8 mouse cellular contexts compared by ENCODE assay signal in genomic region chr8:102785592-102786416, GRCm38 (mm10). TPM values are rescaled to one million over a fixed set of nuclear protein-coding genes. Genes with fewer than 3 reads are reported as not detected.
A peak's percentile ranks its signal among the peaks of the same experiment; 100 is the strongest.
DNase-seq lines count a peak whose midpoint lies in the region; ATAC-seq and TF ChIP-seq lines count a peak whose summit lies in the region.

Cdh11 (minus strand) TSS chr8:102785642.

- peak within 1 kb of the TSS; percentile 95 for H3K4me2 ChIP-seq in forebrain, embryonic 15.5 days (replicated peaks)
- H3K4me2 ChIP-seq in midbrain, embryonic 15.5 days, result peak within 1 kb of the TSS; percentile 87

- DNase-seq in gastrocnemius, adult 2 months, result no peak
- no peak for DNase-seq in gastrocnemius, postnatal 14 days
- DNase-seq in ES-E14 (ENCODE audit: low read depth, low spot score), result no peak
- DNase-seq in layer of hippocampus, postnatal 14 days (ENCODE audit: low spot score in 2 of 2), result no peak
- no peak for DNase-seq in thymus, postnatal 0 days (ENCODE audit: low spot score)
- DNase-seq in cerebellum, adult 9-11 months, result no peak

- no peaks in the 10 kb centered on the region for H3K4me1 ChIP-seq in ES-E14 (ENCODE audit: control insufficient read depth in 2 of 2, insufficient read depth in 2 of 2, low read length in 2 of 2, poor library complexity in 1 of 2)
- peaks cover 18% of the 10 kb centered on the region for H3K4me1 ChIP-seq in forebrain, embryonic 15.5 days
- H3K4me1 ChIP-seq in midbrain, embryonic 15.5 days, result peaks cover 28% of the 10 kb centered on the region

- in situ Hi-C loops in ES-E14 (cut with MboI; ENCODE audit: low sequenced_read_pairs in 2 of 2, unreplicated experiment in 2 of 2), result no loop called here

- ATAC-seq in forebrain, embryonic 15.5 days (replicated peaks), result no peak
- no peak for ATAC-seq in midbrain, embryonic 15.5 days (replicated peaks)

- intact Hi-C loops in gastrocnemius, adult 2 months (cut with DNase I), result no loop called here
- intact Hi-C loops in gastrocnemius, postnatal 14 days (cut with DNase I; ENCODE audit: low total_unique reads), result no loop called here

- H3K4me3 ChIP-seq in gastrocnemius, adult 2 months, result peak within 1 kb of the TSS; percentile 74
- H3K4me3 ChIP-seq in ES-E14 (ENCODE audit: insufficient read depth in 1 of 2, low read depth in 1 of 2, low read length in 2 of 2, poor library complexity in 1 of 2, severe bottlenecking in 1 of 2), result peak within 1 kb of the TSS; percentile 56 to 61
- H3K4me3 ChIP-seq in forebrain, embryonic 15.5 days, result peak within 1 kb of the TSS; percentile 86
- peak within 1 kb of the TSS; percentile 67 for H3K4me3 ChIP-seq in midbrain, embryonic 15.5 days

- no peaks in the 10 kb centered on the region for H3K9me3 ChIP-seq in ES-E14 (ENCODE audit: control insufficient read depth, insufficient read depth, low read depth, low read length)
- no peaks in the 10 kb centered on the region for H3K9me3 ChIP-seq in forebrain, embryonic 15.5 days
- no peaks in the 10 kb centered on the region for H3K9me3 ChIP-seq in midbrain, embryonic 15.5 days

- TF ChIP-seq CTCF in gastrocnemius, adult 2 months (IDR thresholded peaks at IDR 0.05), result no peak

- H3K27me3 ChIP-seq in forebrain, embryonic 15.5 days, result no peaks in the 10 kb centered on the region
- peaks cover 9% of the 10 kb centered on the region for H3K27me3 ChIP-seq in midbrain, embryonic 15.5 days (replicated peaks)

- H3K27ac ChIP-seq in gastrocnemius, adult 2 months, result peak within 1 kb of the TSS; percentile 70
- H3K27ac ChIP-seq in ES-E14 (ENCODE audit: insufficient read depth, low read depth, low read length, poor library complexity, severe bottlenecking), result no peak within 1 kb of the TSS
- peak within 1 kb of the TSS; percentile 81 for H3K27ac ChIP-seq in forebrain, embryonic 15.5 days (replicated peaks)
- H3K27ac ChIP-seq in midbrain, embryonic 15.5 days, result peak within 1 kb of the TSS; percentile 86

- 3% methylated on average over 23 of the region's 23 CpGs for WGBS in forebrain, embryonic 15.5 days
- WGBS in midbrain, embryonic 15.5 days, result 2% methylated on average over 23 of the region's 23 CpGs

- H3K36me3 ChIP-seq in ES-E14 (ENCODE audit: control insufficient read depth, insufficient read depth, low read length, poor library complexity, severe bottlenecking), result no peaks in the 10 kb centered on the region
- no peaks in the 10 kb centered on the region for H3K36me3 ChIP-seq in forebrain, embryonic 15.5 days
- H3K36me3 ChIP-seq in midbrain, embryonic 15.5 days (replicated peaks), result no peaks in the 10 kb centered on the region

- H3K9ac ChIP-seq in ES-E14 (ENCODE audit: insufficient read depth, low read depth, low read length, poor library complexity, severe bottlenecking), result no peak within 1 kb of the TSS; the same call in 1 of the 2 replicates
- H3K9ac ChIP-seq in forebrain, embryonic 15.5 days (replicated peaks), result peak within 1 kb of the TSS; percentile 88
- peak within 1 kb of the TSS; percentile 80 for H3K9ac ChIP-seq in midbrain, embryonic 15.5 days

TF ChIP-seq in ES-E14, 5 proteins besides CTCF, POLR2A, EP300 and RAD21:
- no peak for TF ChIP-seq HCFC1 (IDR thresholded peaks at IDR 0.05; ENCODE audit: borderline replicate concordance, insufficient read depth, low read length)
- TF ChIP-seq MAFK (IDR thresholded peaks at IDR 0.05; ENCODE audit: insufficient read depth, low read depth, low read length), result no peak
- TF ChIP-seq CHD2 (IDR thresholded peaks at IDR 0.05; ENCODE audit: low read depth, low read length), result no peak
- 0 out of 2 replicates have a peak, but pooled peaks have one; percentile 18 for TF ChIP-seq ZNF384 (IDR thresholded peaks at IDR 0.05; ENCODE audit: low read depth, low read length)
- TF ChIP-seq ZC3H11A (IDR thresholded peaks at IDR 0.05; ENCODE audit: borderline replicate concordance, low read depth, low read length), result no peak

RNA-seq across cellular contexts. Expression of gene Cdh11, which starts in this region (rescaled TPM):
- total RNA-seq in gastrocnemius, adult 2 months (2021), result 1 to 10 TPM in 1 of 2 experiments, under 1 TPM in 1; 0.99 to 2.5 TPM
- 10 to 100 TPM in 1 of 2 experiments, 1 to 10 TPM in 1; 7.8 to 11.5 TPM for total RNA-seq in gastrocnemius, postnatal 14 days (2021)
- 0.37 and 2.8 TPM in 2 replicates for total RNA-seq in ES-E14 (2012; rRNA removed)
- polyA plus RNA-seq in forebrain, embryonic 15.5 days (2015; fragmentation: Nextera tagmentation; extraction: Ambion mirVana), result 29.5 and 30.5 TPM in 2 replicates
- total RNA-seq in layer of hippocampus, postnatal 14 days (2021), result 10 to 100 TPM; 99.0 TPM
- 40.7 and 42.6 TPM in 2 replicates for polyA plus RNA-seq in midbrain, embryonic 15.5 days (2015; fragmentation: Nextera tagmentation; extraction: Ambion mirVana)
- 2.6 and 3.0 TPM in 2 replicates for polyA plus RNA-seq in thymus, postnatal 0 days (2015; fragmentation: Nextera tagmentation; extraction: Ambion mirVana)

Comparison
In these comparisons a context has a peak if more than half of its experiments do, and no peak if none do; other contexts are left out.
1. RNA of gene Cdh11 (total RNA-seq): 99.0 TPM in layer of hippocampus, postnatal 14 days; 7.8 to 11.5 TPM in gastrocnemius, postnatal 14 days, 0.37 to 2.8 TPM in ES-E14 and 0.99 to 2.5 TPM in gastrocnemius, adult 2 months; every median in the first group is over 4 times any median in the second.
2. Peak in every context shown above with its lines, with median percentiles within 50 percentile points of each other: H3K4me3 ChIP-seq.